Mouse (Mus musculus): Measurements from ENCODE around the gene Tmem120b. TPM values are rescaled to one million over a fixed set of nuclear protein-coding genes. Genes with fewer than 3 reads are reported as not detected.

Gene Tmem120b
- polyA plus RNA-seq, 1 experiment from 2014 or later, result 11.8 TPM

DNA sequence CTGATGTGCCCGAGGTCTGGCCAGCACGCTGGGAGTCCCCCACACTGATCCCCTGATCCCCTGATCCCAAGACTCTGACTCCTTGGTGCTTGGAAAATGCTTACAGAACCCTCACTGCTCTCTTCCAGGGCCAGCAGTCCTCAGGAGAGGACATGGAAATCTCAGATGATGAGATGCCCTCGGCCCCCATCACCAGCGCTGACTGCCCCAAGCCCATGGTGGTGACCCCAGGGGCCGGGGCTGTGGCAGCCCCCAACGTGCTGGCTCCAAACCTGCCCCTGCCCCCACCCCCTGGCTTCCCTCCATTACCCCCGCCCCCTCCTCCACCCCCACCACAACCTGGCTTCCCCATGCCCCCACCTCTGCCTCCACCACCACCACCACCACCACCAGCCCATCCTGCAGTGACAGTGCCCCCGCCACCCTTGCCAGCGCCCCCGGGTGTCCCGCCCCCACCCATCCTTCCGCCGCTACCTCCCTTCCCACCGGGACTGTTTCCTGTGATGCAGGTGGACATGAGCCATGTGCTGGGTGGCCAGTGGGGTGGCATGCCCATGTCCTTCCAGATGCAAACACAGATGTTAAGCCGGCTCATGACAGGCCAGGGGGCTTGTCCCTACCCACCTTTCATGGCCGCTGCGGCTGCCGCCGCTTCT is 83.6 kb downstream of the Tmem120b start:
- no peak overlapping the region for H3K27ac ChIP-seq (replicated peaks)
- 90% methylated on average over 18 of the region's 19 CpGs for WGBS
- ATAC-seq (ENCODE audit: extremely low read depth, insufficient number of reproducible peaks, low FRiP score, low TSS enrichment), result no peak

DNA sequence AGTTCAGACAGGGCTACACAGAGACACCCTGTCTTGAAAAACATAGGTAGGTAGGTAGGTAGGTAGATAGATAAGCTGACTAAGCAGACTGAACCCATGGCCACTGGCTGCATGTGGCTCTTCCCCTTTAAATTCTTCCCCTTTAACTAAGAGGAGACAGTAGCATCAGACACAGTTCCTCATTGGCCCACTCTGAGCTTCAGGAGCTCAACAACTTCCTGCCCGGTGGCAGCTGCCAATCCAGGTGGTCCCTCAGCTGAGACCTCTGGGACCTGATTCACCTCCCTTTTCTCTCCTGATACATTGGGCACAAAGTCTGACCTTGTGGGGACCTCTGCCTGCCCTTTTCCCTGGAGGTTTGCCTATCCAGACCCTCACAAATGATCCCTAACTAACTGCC is 84.7 kb downstream of the Tmem120b start:
- Histone ChIP-seq H3K4me1 (peaks cover 35% of the 10 kb centered on the region), H3K4me3 (no peak overlapping the region), H3K36me3 (peaks cover 92% of the 10 kb centered on the region), H3K27ac (replicated peaks) (no peak overlapping the region), H3K9me3 (no peaks in the 10 kb centered on the region), H3K9ac (no peak overlapping the region), H3K27me3 (replicated peaks) (no peaks in the 10 kb centered on the region), H3K4me2 (no peak overlapping the region)
- no peak for ATAC-seq (ENCODE audit: extremely low read depth, insufficient number of reproducible peaks, low FRiP score, low TSS enrichment)
- 73% methylated on average over 1 of the region's 1 CpGs for WGBS

More for the DNA sequence above, 83.6 kb downstream of the Tmem120b start:
- no peak overlapping the region for H3K4me3 ChIP-seq
- no peaks in the 10 kb centered on the region for H3K27me3 ChIP-seq (replicated peaks)
- peaks cover 38% of the 10 kb centered on the region for H3K4me1 ChIP-seq
- no peaks in the 10 kb centered on the region for H3K9me3 ChIP-seq
- H3K4me2 ChIP-seq, result no peak overlapping the region; the same call in 1 of the 2 replicates
- H3K9ac ChIP-seq, result no peak overlapping the region
- H3K36me3 ChIP-seq, result peaks cover 92% of the 10 kb centered on the region

DNA sequence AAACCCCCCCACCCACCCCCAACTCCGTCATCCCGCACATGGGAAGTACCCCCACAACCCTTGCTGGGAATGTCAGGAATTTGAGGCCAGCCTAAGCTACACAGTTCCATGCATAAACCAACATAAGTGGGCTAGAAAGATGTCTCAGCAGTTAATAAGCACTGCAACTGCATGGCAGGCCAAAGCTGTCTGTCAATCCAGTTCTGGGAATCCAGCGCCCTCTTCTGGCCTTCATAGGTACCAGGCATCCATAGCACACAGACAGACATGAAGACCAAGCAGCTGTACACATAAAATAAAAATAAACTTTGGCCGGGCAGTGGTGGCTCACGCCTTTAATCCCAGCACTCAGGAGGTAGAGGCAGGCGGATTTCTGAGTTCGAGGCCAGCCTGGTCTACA is 87.2 kb downstream of the Tmem120b start:
- H3K4me2 ChIP-seq, result no peak overlapping the region
- ATAC-seq (ENCODE audit: extremely low read depth, insufficient number of reproducible peaks, low FRiP score, low TSS enrichment), result no peak
- H3K4me3 ChIP-seq, result no peak overlapping the region
- no peaks in the 10 kb centered on the region for H3K27me3 ChIP-seq (replicated peaks)
- peaks cover 12% of the 10 kb centered on the region for H3K4me1 ChIP-seq
- H3K36me3 ChIP-seq, result peaks cover 96% of the 10 kb centered on the region
- H3K9me3 ChIP-seq, result no peaks in the 10 kb centered on the region
- H3K9ac ChIP-seq, result no peak overlapping the region
- no peak overlapping the region for H3K27ac ChIP-seq (replicated peaks)
- WGBS, result 53% methylated on average over 7 of the region's 7 CpGs

DNA sequence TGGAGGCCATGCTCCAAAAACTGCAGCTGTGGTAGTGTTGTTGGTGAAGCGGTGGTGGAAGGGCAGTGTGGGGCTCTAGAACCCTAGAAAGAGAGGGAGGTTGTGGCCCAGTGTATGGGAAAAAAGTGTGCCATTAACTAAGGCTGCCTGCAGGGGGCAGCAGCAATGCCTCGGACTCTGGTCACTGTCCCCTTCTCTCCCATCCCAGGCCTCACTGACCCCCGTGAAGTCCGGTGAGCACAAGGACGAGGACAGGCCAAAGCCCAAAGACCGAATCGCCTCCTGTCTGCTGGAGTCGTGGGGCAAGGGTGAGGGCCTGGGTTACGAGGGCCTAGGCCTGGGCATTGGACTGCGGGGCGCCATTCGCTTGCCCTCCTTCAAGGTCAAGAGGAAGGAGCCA is 88.5 kb downstream of the Tmem120b start:
- H3K27ac ChIP-seq (replicated peaks), result no peak overlapping the region
- no peaks in the 10 kb centered on the region for H3K9me3 ChIP-seq
- H3K4me3 ChIP-seq, result no peak overlapping the region
- H3K9ac ChIP-seq, result no peak overlapping the region
- peaks cover 96% of the 10 kb centered on the region for H3K36me3 ChIP-seq
- H3K27me3 ChIP-seq (replicated peaks), result no peaks in the 10 kb centered on the region
- WGBS, result 82% methylated on average over 12 of the region's 12 CpGs
- no peaks in the 10 kb centered on the region for H3K4me1 ChIP-seq
- no peak for ATAC-seq (ENCODE audit: extremely low read depth, insufficient number of reproducible peaks, low FRiP score, low TSS enrichment)
- no peak overlapping the region for H3K4me2 ChIP-seq

DNA sequence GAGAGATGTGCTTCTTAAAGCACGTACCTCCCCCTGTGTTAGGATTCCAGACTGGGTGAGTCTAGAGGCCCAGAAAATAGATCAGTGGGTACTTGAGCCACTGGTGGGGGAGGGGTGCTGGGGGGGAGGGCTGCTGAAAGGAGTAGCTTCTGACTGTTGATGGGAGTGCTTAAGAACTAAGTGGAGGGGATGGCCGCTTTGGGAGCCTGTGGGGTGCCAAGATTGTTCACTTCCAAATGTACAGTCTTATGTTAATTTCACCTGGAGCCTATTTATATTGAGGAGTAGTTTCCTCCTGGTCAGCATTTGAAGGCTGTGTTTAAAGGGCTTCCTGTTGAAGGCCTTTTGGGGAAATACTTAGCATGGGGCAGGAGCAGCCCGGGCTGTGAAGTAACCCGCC is 89.8 kb downstream of the Tmem120b start:
- ATAC-seq (ENCODE audit: extremely low read depth, insufficient number of reproducible peaks, low FRiP score, low TSS enrichment), result no peak
- Histone ChIP-seq H3K36me3 (peaks cover 96% of the 10 kb centered on the region), H3K4me3 (no peak overlapping the region), H3K9ac (no peak overlapping the region), H3K27ac (replicated peaks) (no peak overlapping the region), H3K4me1 (no peaks in the 10 kb centered on the region), H3K27me3 (replicated peaks) (no peaks in the 10 kb centered on the region), H3K9me3 (no peaks in the 10 kb centered on the region), H3K4me2 (no peak overlapping the region)
- 66% methylated on average over 4 of the region's 4 CpGs for WGBS

DNA sequence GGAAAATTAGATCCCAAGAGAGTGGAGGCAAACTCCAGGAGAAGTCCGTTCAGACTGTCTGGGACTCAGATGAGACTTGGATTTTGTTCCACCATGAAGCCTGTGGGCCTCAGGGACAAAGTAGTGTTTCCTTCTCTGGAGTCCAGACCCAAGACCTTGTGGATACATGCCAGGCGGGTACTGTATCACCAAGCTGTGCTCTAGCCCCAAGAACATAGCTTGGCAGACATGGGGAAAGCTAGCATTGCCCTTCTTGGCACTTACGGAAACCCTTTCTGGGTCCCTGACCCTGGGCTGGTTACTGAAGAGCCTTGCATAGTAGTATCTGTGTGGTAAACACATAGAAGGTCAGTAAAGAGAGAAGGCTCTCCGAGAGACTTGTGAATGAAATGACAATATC is 91.2 kb downstream of the Tmem120b start:
- Histone ChIP-seq H3K36me3 (peaks cover 96% of the 10 kb centered on the region), H3K27me3 (replicated peaks) (no peaks in the 10 kb centered on the region), H3K9me3 (no peaks in the 10 kb centered on the region), H3K4me3 (no peak overlapping the region), H3K9ac (no peak overlapping the region), H3K4me1 (no peaks in the 10 kb centered on the region), H3K27ac (replicated peaks) (no peak overlapping the region), H3K4me2 (no peak overlapping the region)
- WGBS, result 94% methylated on average over 4 of the region's 4 CpGs
- no peak for ATAC-seq (ENCODE audit: extremely low read depth, insufficient number of reproducible peaks, low FRiP score, low TSS enrichment)

DNA sequence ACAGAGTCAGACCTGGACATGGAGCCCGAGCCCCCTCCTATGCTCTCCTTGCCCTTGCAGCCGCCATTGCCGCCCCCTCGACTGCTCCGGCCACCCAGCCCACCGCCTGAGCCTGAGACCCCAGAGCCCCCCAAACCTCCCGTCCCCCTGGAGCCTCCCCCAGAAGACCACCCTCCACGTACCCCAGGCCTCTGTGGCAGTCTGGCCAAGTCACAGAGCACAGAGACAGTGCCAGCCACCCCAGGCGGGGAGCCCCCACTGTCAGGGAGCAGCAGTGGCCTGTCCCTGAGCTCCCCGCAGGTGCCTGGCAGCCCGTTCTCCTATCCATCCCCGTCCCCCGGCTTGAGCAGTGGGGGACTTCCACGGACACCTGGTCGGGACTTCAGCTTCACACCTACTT is 91.7 kb downstream of the Tmem120b start:
- Histone ChIP-seq H3K9ac (no peak overlapping the region), H3K27ac (replicated peaks) (no peak overlapping the region), H3K4me2 (no peak overlapping the region), H3K4me1 (no peaks in the 10 kb centered on the region), H3K9me3 (no peaks in the 10 kb centered on the region), H3K27me3 (replicated peaks) (no peaks in the 10 kb centered on the region), H3K4me3 (no peak overlapping the region), H3K36me3 (peaks cover 95% of the 10 kb centered on the region)
- WGBS, result 92% methylated on average over 15 of the region's 15 CpGs
- ATAC-seq (ENCODE audit: extremely low read depth, insufficient number of reproducible peaks, low FRiP score, low TSS enrichment), result no peak

DNA sequence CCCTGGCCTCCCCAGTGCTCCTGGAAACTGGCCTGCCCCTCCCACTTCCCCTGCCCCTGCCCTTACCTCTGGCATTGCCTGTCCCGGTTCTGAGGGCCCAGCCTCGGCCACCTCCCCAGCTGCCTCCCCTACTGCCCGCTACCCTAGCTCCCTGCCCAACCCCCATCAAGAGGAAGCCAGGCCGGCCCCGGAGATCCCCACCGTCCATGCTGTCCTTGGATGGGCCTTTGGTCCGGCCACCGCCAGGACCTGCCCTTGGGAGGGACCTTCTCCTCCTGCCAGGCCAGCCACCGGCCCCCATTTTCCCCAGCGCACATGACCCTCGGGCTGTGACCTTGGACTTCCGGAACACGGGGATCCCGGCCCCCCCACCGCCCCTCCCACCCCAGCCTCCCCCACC is 92.1 kb downstream of the Tmem120b start:
- Histone ChIP-seq H3K4me1 (no peaks in the 10 kb centered on the region), H3K4me2 (no peak overlapping the region), H3K36me3 (peaks cover 91% of the 10 kb centered on the region), H3K27me3 (replicated peaks) (no peaks in the 10 kb centered on the region), H3K9ac (no peak overlapping the region), H3K4me3 (no peak overlapping the region), H3K9me3 (no peaks in the 10 kb centered on the region), H3K27ac (replicated peaks) (no peak overlapping the region)
- no peak for ATAC-seq (ENCODE audit: extremely low read depth, insufficient number of reproducible peaks, low FRiP score, low TSS enrichment)
- 86% methylated on average over 15 of the region's 15 CpGs for WGBS

DNA sequence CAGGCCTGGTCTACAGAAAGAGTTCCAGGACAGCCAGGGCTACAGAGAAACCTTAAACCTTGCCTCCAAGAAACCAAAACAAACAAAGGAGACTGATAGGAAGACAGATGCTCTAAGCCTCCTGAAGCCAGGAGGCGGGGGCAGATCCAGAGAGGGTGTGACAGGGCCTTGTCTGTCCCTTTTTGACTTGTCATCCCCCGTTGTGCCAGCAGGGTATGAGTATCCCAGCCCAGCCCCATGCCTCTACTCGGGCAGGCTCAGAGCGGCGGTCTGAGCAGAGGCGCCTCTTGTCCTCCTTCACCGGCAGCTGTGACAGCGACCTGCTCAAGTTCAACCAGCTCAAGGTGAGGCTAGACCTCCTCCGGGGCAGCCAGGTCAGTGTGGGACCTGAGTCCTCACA is 94.7 kb downstream of the Tmem120b start:
- WGBS, result 69% methylated on average over 9 of the region's 9 CpGs

DNA sequence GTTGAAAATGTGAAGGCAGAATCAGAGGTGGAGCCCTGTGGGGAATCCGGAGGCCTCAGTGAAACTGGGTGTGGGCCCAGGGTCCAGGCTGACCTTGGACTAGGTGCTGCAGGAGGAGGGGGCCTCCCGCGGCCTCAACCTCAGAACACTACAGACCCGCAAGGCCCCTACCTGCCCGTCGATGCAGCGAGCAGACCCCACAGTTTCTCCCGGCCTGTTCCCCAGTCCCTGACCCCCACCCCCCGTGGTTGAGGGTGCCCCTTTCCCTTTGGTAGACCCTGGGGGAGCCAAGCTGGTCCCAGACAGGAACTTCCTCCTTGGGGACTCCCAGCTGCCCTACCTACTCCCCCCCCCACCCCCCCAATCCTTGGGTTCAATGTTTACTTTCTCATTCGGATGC is 98.2 kb downstream of the Tmem120b start:
- Histone ChIP-seq H3K9ac (no peak overlapping the region), H3K4me1 (peaks cover 4% of the 10 kb centered on the region), H3K27me3 (replicated peaks) (no peaks in the 10 kb centered on the region), H3K36me3 (peaks cover 62% of the 10 kb centered on the region), H3K27ac (replicated peaks) (no peak overlapping the region), H3K4me2 (no peak overlapping the region), H3K4me3 (no peak overlapping the region), H3K9me3 (no peaks in the 10 kb centered on the region)
- ATAC-seq (ENCODE audit: extremely low read depth, insufficient number of reproducible peaks, low FRiP score, low TSS enrichment), result no peak
- 84% methylated on average over 9 of the region's 10 CpGs for WGBS

More for the DNA sequence above, 94.7 kb downstream of the Tmem120b start:
- Histone ChIP-seq H3K9me3 (no peaks in the 10 kb centered on the region), H3K9ac (no peak overlapping the region), H3K36me3 (peaks cover 95% of the 10 kb centered on the region), H3K4me1 (no peaks in the 10 kb centered on the region), H3K27ac (replicated peaks) (no peak overlapping the region), H3K27me3 (replicated peaks) (no peaks in the 10 kb centered on the region), H3K4me3 (no peak overlapping the region), H3K4me2 (no peak overlapping the region)
- no peak for ATAC-seq (ENCODE audit: extremely low read depth, insufficient number of reproducible peaks, low FRiP score, low TSS enrichment)
